Mouse (Mus musculus) yolk sac, embryonic 10.5 days (tissue): ENCODE results near the gene Fam193a.

ENCODE experiments used
- DNase-seq: peaks from one replicate; pipeline ENCODE4 v3.0.0-alpha.2; 2017; ENCODE audit warnings: low spot score

The Fam193a gene

DNA sequence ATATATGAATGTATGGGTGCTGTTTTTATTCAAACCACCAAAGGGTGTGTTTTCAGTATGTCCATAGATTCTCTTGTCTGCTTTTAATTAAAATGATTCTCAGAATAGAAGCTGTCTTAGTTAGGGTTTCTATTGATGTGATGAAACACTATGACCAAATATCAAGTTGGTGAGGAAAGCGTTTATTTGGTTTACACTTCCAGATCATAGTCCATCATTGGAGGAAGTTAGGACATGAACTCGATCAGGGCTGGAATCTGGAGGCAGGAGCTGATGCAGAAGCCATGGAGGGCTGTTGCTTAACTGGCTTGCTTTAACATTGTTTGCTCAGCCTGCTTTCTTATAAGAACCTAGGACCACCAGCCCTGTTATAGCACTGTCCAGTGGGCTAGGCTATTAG lies 12.0 kb downstream of the Fam193a start:
- no peak for DNase-seq

DNA sequence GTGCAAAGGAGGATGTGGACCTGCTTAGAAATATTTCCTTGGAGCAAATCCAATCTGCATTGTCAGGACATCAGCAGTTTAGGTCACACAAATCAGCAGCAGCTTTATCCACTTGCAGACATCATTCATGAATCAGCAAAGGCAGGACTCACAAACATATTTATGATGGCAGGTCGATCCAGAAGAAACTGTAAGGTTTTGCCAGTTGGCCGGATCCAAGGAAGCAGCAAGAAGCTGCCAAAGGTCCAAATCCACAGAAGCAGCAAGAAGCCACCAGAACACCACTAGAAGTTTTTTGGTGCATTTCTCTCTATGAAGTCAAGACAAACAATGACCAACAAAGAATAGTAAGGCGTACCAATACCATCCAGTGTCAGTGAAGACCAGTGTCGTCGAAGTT lies 15.9 kb downstream of the Fam193a start:
- no peak for DNase-seq

DNA sequence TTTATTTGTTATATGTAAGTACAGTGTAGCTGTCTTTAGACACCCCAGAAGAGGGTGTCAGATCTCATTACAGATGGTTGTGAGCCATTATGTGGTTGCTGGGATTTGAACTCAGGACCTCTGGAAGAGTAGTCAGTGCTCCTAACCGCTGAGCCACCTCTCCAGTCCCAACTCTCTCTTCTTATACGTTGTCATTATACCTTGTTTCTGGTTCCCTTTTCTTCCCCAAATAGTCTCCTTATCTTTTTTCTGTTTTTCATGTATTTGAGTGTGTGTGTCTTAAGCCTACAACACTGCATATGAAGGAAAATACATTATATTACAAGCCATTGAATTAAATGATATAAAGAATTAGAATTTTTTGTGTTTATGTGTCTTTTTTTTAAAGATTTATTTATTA lies 17.0 kb downstream of the Fam193a start:
- DNase-seq: no peak

DNA sequence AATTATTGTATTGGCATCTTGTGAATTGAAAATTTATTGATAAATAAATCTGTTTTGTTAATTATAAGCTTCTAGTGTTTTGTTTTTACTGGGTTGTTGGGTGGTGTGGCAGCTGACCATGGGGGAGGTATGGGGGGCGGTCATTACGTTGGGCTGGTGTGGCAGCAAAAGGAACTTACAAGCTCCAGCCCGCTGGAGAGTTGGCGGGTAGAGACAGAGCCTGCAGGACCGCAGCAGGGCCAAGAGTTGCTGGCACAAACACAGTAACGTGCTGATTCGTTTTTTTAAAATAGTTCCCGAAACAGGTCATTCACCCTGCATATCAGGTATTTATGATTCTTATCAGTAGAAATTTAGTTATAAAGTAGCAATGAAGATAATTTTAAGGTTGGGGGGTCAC lies 23.5 kb downstream of the Fam193a start:
- no peak for DNase-seq

DNA sequence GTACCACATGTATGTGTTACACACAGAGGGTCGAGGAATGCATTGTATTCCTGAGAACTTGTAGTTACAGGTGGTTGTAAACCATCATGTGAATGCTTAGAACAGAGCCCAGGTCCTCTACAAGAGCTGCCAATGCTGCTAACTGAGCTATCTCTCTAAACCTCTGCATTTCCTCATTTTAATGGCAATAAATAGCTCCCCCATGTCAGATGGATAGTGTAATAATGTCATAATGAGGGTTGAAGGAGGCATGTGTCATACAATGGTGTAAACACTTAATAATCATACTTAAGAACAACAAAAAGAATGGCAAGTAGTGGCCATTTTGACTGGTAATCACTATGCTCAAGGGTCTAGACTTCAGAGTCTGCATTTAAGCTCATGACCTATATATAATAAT lies 25.6 kb downstream of the Fam193a start:
- DNase-seq: no peak

DNA sequence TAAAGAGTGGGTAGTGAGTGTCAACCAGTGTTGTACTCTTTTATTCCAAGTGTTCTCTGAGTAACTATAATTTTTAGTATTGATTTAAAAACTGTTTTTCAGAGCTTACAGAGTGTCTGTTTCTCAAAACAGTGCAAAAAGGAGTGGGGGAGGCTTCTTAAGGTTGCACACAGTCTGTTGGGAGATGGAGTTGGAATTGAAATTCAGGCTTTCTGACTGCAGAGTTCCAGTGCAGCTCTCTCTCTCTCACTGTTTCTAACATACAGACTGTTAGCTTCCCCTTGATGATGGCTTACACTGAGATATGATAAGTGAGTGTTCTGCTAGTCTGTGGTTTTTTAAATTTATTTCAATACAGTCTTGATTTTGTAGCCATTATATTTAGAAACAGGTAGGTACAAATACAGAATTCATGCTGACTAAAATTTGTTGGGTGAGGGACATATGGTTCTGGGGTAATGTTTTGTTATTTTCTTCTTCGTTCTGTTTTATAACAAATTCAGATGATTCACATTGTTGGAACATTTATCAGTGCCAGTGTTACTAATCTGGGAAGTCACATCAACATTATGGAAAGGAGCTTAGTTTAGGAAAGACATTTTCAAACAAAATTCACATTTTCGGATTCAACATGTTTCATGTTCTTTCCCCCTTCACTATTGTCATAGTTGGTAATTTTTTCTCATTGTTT lies 26.3 kb downstream of the Fam193a start:
- DNase-seq: no peak

DNA sequence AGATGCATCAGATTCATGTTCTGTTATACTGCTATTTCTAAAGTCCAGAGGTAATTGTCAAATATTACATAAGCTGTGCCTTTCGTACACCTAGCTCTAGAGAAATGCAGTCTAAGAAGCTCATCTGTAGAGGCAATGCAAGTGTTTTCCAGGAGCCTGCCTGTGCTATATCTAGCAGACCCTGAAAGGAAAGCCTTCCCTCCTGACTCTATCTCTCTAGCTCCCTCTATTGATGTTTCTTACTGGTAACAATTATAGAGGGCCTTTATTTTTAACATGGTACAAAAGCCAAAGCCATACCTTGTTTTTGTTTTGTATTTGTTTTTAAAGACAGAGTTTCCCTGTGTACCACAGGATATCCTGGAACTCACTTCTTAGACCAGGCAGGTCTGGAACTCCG lies 28.1 kb downstream of the Fam193a start:
- DNase-seq: no peak

DNA sequence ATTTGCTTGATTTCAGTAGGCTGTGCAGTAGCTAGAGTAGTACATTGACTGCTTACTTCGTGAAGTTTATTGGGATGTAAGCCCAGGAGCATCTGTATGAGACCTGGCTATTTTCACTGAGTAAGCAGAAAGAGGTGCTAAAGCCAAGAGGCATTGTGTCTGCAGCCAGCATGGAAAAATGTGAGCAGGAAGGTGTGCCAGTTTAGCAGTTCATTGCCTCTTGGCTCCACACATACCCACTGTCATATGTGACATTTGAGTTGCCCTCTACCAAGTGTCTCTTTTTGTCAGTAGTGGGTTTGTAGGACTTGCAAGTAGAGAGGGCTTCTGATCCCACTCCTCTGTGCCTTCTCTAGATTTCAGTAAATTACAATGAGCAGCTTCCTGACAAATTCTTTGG lies 28.6 kb downstream of the Fam193a start:
- DNase-seq: no peak

DNA sequence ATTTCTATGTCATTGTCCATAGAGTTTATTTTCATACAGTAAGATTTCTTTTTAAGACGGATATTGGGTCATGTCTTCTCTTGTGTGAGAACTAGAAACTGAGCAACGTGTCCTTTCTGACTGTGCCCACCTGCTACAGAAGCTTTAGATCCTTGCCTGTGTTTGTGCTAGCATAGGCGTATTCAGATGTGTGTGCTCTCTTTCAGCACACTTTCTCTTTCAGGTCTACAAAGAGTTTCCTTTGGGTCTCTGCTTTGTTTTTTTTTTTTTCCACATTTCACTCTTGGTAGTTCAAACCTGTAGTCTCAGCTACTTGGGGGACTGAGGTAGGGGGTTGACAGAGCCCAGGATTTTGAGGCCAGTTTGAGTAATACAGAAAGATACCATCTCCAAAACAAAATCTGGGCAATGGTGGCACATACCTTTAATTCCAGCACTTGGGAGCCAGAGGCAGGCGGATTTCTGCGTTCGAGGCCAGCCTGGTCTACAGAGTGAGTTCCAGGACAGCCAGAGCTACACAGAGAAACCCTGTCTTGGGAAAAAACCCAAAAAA lies 37.7 kb downstream of the Fam193a start:
- no peak for DNase-seq

DNA sequence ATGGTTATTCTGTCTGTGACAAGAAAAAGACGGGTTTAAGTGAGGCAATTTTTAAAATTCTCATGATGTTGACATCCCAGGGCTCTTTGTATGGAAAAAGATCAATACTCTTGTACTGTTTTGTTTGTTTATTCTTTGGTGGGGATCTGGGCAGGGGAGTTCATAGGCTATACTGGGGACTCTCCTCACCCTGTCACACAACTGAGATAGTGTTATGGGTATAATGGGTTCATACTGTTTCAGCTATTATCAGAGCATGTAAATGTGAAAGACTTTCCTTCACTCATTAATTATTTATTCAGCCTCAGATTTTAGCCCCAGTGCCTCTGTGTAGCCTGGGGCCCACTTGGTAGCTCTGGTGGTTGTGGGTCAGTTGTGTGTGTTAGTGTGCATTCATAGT lies 39.3 kb downstream of the Fam193a start:
- no peak for DNase-seq

DNA sequence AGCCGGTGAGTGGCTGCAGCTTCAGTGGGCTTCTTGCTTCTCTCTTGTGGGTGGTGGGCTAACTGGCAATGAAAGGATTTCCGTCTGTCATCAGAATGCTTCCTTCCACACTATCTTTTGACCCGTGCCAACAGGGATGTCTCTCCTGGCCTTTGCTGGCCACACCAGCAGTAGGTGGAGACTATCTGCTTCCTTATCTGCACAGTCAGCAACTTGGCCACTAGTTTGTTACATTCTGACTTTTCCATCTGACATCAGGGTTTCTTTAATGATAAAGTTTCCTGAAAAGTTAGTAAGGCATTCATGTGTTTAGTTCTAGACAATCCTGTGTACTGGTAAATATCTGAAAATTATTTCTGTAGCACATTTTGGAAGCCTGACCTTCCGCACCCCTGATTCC lies 41.1 kb downstream of the Fam193a start:
- DNase-seq: no peak

DNA sequence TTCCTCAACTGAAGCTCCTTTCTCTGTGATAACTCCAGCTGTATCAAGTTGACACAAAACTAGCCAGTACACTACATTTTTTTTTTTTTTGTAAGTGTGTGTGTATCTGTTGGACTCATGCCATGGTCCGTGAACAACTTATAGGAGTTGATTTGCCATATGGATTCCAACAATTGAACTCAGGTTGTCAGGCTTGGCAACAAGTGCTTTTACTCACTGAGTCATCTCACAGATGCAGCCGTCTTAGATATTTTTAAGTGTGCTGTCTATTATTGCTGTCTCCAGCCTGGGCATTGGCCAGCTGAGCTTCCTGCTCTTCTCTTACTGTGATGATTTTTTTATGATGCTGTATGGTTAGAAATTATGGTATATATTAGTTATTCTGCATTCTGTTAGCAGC lies 44.2 kb downstream of the Fam193a start:
- no peak for DNase-seq

DNA sequence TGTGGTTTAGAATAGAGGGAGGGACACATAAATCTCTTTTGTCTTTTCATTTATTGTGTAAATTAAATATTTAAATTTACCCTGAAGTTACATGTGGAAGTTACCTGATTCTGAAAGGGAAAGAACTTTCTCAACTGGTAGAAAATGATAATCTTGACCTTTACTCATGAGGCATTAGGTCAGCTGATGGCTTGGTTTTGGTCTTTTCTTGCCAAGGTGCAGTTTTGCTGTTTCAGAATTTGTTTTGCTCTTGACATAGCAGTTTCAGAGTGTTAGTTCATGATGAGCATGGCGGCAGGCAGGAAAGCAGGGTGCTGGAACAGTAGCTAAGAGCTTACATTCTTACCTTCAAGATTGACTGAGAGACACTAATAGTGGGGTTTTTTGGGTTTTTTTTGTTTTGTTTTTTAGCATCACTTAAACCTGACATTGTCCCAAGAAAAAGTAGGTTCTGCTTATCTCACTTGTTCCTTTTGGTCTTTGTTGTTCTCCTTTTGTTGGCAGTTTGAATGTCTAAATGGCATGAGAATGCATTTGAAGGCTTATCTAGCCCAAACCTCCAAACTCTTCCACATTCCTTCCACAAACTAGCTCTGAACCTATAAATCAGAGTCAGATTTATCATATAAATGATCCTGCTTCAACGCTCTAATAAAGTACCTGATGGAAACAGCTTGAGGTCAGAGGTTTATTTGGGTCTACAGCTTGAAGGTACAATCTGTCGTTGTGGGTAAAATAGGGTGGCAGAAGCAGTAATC lies 47.7 kb downstream of the Fam193a start:
- DNase-seq: no peak

DNA sequence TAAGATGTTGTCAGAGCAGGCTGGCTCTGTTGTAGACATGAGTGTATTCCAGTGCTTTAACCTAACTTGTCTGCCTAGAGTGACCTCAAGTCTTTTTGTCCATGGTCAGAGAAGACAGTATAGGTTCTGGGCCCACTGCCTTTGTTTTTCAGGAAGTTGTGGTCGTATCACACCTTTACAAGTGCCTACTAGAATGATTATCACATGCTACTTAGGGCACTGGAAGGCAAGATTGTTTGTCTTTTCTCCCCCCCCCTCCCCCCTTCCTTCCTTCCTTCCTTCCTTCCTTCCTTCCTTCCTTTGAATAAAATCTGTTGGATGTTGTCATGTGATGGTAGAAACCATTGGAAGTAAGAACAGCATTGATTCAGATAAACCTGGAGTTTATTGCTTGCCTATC lies 49.5 kb downstream of the Fam193a start:
- no peak for DNase-seq

DNA sequence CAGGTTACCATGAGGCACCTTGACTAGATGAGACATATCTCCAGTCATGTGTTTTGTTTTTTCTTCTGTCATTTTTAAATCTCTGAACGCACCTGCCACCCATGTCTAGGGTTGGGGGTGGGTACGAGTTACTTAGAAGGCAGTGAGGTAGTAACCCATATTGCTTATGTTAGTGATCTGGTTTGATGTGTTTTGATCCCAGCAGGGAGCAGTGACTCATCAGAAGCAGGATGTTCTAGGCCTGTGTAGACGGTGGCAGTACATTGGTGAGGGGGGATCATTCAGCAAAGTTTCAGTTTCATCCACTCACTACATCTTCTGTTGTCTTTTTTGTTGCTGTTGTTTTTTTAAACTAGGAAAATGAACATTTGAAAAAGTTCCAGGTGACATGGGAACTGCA lies 61.0 kb downstream of the Fam193a start:
- DNase-seq: no peak

DNA sequence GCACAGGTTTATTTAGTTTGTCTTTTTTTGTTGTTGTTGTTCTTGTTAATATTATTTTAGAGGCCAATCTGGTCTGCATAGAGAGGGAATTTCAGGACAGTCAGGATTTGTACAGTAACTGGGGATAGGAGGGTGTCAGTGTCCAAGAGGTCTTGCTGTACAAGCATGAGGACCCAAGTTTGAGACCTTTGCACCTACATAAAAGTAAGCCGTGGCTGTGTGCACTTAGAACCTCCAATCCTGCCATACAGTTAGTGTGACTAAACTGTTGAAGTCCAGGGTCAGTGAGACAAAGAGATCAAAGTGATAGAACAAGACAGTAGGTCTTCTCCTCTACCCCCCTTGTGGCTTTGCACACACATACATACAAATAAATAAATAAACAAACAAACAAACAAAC lies 64.1 kb downstream of the Fam193a start:
- DNase-seq: no peak

DNA sequence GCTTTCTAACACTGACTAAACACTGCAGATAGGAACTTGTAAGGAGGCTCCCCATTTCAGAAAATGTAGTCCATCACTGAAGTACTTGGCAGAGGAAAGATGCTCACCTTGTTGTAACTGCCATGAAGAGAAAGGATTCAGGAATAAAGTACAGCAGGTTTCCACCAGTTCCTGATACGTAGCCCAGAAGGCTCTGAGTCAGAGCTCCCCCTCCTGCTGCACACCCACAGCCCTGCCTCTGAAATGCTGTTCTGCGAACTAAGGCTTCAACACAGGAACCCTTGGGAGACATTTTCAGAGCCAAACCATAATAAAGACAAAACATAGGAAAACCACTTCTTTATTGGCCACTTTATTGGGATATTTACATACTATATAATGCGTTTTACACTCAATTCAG lies 64.5 kb downstream of the Fam193a start:
- no peak for DNase-seq

DNA sequence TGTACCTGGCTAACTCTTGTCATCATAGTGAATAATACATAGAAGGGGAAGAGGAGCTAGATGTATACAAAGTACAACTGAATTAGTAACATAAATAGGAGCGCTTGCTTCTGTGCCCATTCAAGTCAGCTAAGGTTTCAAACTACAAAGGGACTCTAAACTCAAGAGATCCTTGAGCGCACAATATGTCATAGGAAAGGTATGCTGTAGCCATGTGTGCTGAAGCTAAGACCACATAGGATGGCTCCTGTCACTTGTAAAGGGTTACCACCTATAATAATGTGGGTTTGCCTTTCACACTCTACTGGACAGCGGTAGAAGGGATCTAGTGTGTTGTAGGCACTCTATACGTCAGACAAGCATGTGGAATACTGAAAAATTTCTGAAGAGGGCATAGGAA lies 68.3 kb downstream of the Fam193a start:
- DNase-seq: no peak

DNA sequence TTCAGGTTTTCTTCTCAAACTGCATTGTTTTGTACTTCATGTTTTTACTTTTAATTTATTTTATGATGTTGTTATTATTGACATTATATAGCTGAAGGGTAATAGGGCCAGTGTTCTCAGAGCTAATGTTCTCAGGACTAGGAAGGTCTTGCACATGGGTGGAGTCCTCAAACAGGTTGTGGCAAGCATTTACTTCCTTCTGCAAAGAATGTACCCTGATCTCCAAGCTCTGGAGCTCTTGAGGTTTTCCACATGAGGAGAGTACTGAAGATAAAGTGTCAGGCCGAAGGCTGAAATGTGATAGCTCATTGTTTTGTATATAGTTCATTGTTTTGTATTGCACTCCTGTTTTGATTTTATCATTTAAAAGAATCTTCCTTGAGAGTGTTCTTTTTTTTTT lies 68.9 kb downstream of the Fam193a start:
- no peak for DNase-seq

DNA sequence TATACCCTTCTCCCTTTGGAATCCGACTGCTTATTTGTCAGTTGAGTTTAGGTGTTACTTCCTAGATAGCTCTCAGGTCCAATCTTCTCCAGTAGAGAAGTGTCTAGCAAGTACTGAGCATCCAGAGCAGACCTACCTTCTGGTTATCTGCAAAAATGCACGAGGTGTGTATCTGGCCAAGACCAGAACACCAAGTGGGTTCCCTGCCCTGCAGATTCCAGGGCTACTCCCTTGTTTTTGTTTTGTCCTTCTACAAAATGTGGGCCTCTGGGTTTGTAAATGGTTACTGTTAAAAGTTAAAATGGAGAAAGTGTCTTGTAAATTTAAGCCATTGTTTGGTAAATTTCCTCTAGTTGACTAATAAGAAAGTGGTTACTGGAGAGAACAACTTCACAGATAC lies 70.0 kb downstream of the Fam193a start:
- no peak for DNase-seq

DNA sequence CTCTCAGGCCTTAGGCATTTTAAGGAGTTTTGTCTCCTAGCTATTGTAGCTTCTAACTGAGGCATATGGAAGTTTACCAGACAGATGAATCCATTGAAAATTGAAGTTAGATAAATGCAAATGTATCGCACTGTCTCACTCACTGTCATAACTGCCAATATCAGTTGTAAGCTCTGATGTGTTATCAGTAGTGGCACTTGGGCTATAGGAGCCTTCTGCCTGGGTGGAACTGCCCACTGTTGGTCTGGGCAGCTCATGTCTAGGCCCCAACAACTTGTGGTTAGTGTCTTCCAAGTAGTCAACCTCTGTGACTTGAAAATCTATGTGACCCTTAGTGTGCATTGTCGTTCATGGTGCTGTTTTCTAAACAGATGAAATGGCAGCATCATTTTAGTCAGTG lies 72.1 kb downstream of the Fam193a start:
- DNase-seq: no peak

DNA sequence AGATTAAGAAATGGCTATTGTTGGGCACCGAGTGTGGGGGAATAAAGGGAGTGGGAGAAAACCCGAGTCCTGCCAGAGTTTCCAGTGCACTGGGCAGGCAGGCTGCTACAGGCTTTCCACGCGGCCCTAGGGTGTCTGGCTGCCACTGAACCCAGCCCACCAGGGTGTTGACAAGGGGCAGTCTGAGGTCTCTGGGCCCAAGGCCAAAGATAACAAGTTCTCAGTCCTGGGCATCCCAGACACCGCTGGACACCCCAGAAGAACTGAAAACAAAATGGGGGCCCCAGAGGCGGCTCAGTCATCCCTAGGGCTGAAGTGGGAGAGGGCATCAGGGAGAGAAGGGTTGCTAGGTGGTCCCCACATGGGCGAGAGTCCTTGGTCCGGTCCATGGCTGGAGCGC lies 76.5 kb downstream of the Fam193a start:
- DNase-seq: no peak

DNA sequence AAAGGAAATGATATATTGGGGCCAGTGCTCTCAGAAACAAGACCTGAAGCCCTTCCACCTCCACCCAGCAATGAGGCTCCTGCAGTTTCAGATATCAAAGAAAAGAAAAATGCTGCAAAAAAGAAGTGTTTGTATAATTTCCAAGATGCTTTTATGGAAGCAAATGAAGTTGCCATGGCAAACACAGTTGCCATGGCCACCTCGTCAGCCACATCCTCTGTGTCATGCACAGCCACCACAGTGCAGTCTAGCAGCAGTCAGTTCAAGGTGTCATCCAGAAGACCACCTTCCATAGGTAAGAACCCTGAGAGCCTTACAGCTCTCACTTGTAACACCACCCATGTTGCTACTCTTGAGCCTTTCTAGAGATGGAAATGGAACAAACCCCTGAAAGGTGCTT lies 89.3 kb downstream of the Fam193a start:
- DNase-seq: no peak

DNA sequence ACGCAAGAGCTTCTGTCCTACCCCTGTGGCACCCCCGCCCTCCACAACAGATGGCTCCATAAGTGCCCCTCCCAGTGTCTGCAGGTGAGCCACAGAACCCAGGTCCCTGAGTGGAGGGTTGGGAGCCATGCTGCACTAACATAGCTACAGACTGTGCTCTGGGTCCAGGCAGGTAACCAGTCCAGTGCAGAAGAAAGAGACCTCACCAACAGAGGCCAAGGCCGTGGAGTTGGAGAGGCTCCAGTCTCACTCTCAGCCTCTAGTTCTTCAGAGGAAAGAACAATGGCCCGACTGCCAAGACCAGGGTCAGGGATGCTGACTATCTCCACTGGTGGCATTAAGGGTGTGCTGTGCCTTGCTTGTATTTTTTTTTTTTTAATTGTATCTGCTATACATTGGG lies 91.6 kb downstream of the Fam193a start:
- no peak for DNase-seq
